Comparison of ENCODE assay signal across 15 mouse cellular contexts in genomic region chr5:111910514-111910913, GRCm38 (mm10).
DNase-seq lines count a peak whose midpoint lies in the region; ATAC-seq lines count a peak whose summit lies in the region.
"Had no signal": no experiment of that assay in that cellular context is flagged by ENCODE, and none has a peak within 500 bp of the region (broad histone marks: within the 10 kb centered on the region; RNA-seq: fewer than 3 reads in every experiment).

No protein-coding gene starts in this region.

- H3K36me3 ChIP-seq in forebrain, embryonic 14.5 days (ENCODE audit: control insufficient read depth, insufficient read depth, low read length): no peaks in the 10 kb centered on the region
- H3K36me3 ChIP-seq in forebrain, embryonic 10.5 days (replicated peaks): no peaks in the 10 kb centered on the region
- H3K36me3 ChIP-seq in midbrain, embryonic 16.5 days (ENCODE audit: control insufficient read depth, insufficient read depth, low read length): no peaks in the 10 kb centered on the region
- no peaks in the 10 kb centered on the region for H3K36me3 ChIP-seq in midbrain, embryonic 13.5 days
- no peaks in the 10 kb centered on the region for H3K36me3 ChIP-seq in forebrain, embryonic 16.5 days (ENCODE audit: control insufficient read depth, insufficient read depth)
- H3K36me3 ChIP-seq: embryonic facial prominence, embryonic 10.5 days; embryonic facial prominence, embryonic 12.5 days had no signal

- no peaks in the 10 kb centered on the region for H3K27me3 ChIP-seq in forebrain, embryonic 14.5 days (replicated peaks; ENCODE audit: control insufficient read depth, insufficient read depth, low read length)
- peaks cover 36% of the 10 kb centered on the region for H3K27me3 ChIP-seq in forebrain, embryonic 10.5 days (ENCODE audit: poor library complexity, severe bottlenecking)
- no peaks in the 10 kb centered on the region for H3K27me3 ChIP-seq in midbrain, embryonic 16.5 days (ENCODE audit: control insufficient read depth, insufficient read depth, low read depth, low read length)
- H3K27me3 ChIP-seq in midbrain, embryonic 13.5 days: no peaks in the 10 kb centered on the region
- H3K27me3 ChIP-seq in forebrain, embryonic 16.5 days (replicated peaks; ENCODE audit: control insufficient read depth, insufficient read depth, low read length): no peaks in the 10 kb centered on the region

- H3K27ac ChIP-seq in forebrain, embryonic 14.5 days (ENCODE audit: low read depth, low read length): peak overlapping the region; percentile 70; the same call in 1 of the 2 replicates
- H3K27ac ChIP-seq in forebrain, embryonic 10.5 days: no peak overlapping the region
- H3K27ac ChIP-seq in midbrain, embryonic 16.5 days (ENCODE audit: low read length): 0 out of 2 replicates have a peak overlapping the region, but pooled peaks have one; percentile 12
- H3K27ac ChIP-seq in midbrain, embryonic 13.5 days: no peak overlapping the region
- peak overlapping the region; percentile 79 for H3K27ac ChIP-seq in forebrain, embryonic 16.5 days (ENCODE audit: low read length)
- H3K27ac ChIP-seq: embryonic facial prominence, embryonic 10.5 days; embryonic facial prominence, embryonic 12.5 days had no signal

- peak; percentile 64 for DNase-seq in forebrain, embryonic 14.5 days (ENCODE audit: low spot score)
- DNase-seq in forebrain, embryonic 10.5 days (ENCODE audit: extremely low spot score, low spot score): no peak
- DNase-seq in urinary bladder, postnatal 14 days (ENCODE audit: low spot score): no peak
- DNase-seq in thymus, postnatal 0 days (ENCODE audit: low spot score): no peak
- DNase-seq: adrenal gland, adult 2 months; adrenal gland, postnatal 10 days; adrenal gland, postnatal 25 days; cerebellum, adult 11-12 months; cerebellum, adult 2 months; cerebellum, adult 9-10 months had no signal

- H3K9me3 ChIP-seq in forebrain, embryonic 14.5 days (replicated peaks; ENCODE audit: control insufficient read depth, low read length): no peaks in the 10 kb centered on the region
- H3K9me3 ChIP-seq in forebrain, embryonic 10.5 days: no peaks in the 10 kb centered on the region
- H3K9me3 ChIP-seq in midbrain, embryonic 16.5 days (replicated peaks; ENCODE audit: control insufficient read depth, low read length, poor library complexity, severe bottlenecking): no peaks in the 10 kb centered on the region
- no peaks in the 10 kb centered on the region for H3K9me3 ChIP-seq in midbrain, embryonic 13.5 days
- H3K9me3 ChIP-seq in forebrain, embryonic 16.5 days (ENCODE audit: control insufficient read depth, low read length): no peaks in the 10 kb centered on the region
- H3K9me3 ChIP-seq: embryonic facial prominence, embryonic 10.5 days; embryonic facial prominence, embryonic 12.5 days had no signal

- no peak overlapping the region for H3K9ac ChIP-seq in forebrain, embryonic 14.5 days (ENCODE audit: low read length)
- H3K9ac ChIP-seq in midbrain, embryonic 16.5 days (ENCODE audit: low read depth, low read length): no peak overlapping the region
- H3K9ac ChIP-seq in midbrain, embryonic 13.5 days (replicated peaks): no peak overlapping the region
- no peak overlapping the region for H3K9ac ChIP-seq in forebrain, embryonic 16.5 days (replicated peaks; ENCODE audit: low read depth, low read length)
- H3K9ac ChIP-seq: embryonic facial prominence, embryonic 12.5 days had no signal

- H3K4me1 ChIP-seq in forebrain, embryonic 14.5 days (ENCODE audit: control insufficient read depth, insufficient read depth, low read length): peaks cover 49% of the 10 kb centered on the region
- peaks cover 21% of the 10 kb centered on the region for H3K4me1 ChIP-seq in forebrain, embryonic 10.5 days
- peaks cover 19% of the 10 kb centered on the region for H3K4me1 ChIP-seq in midbrain, embryonic 16.5 days (ENCODE audit: control insufficient read depth, insufficient read depth, low read length)
- peaks cover 53% of the 10 kb centered on the region for H3K4me1 ChIP-seq in midbrain, embryonic 13.5 days (replicated peaks)
- H3K4me1 ChIP-seq in forebrain, embryonic 16.5 days (replicated peaks; ENCODE audit: control insufficient read depth, insufficient read depth, low read length): peaks cover 69% of the 10 kb centered on the region
- H3K4me1 ChIP-seq: embryonic facial prominence, embryonic 10.5 days; embryonic facial prominence, embryonic 12.5 days had no signal

- ATAC-seq in forebrain, embryonic 14.5 days: no peak; the same call in 1 of the 2 replicates
- ATAC-seq in midbrain, embryonic 16.5 days: no peak
- ATAC-seq in midbrain, embryonic 13.5 days: no peak
- peak; percentile 37; the same call in 1 of the 2 replicates for ATAC-seq in forebrain, embryonic 16.5 days

- 50% methylated on average over 8 of the region's 8 CpGs for WGBS in forebrain, embryonic 14.5 days
- WGBS in forebrain, embryonic 10.5 days: 78% methylated on average over 8 of the region's 8 CpGs
- WGBS in midbrain, embryonic 16.5 days: 56% methylated on average over 8 of the region's 8 CpGs
- 70% methylated on average over 8 of the region's 8 CpGs for WGBS in midbrain, embryonic 13.5 days
- 37% methylated on average over 8 of the region's 8 CpGs for WGBS in forebrain, embryonic 16.5 days

- no peak overlapping the region for H3K4me2 ChIP-seq in forebrain, embryonic 14.5 days (ENCODE audit: low read length)
- H3K4me2 ChIP-seq in midbrain, embryonic 16.5 days (ENCODE audit: low read length): no peak overlapping the region
- H3K4me2 ChIP-seq in midbrain, embryonic 13.5 days (replicated peaks): no peak overlapping the region
- peak overlapping the region; percentile 8; the same call in 1 of the 2 replicates for H3K4me2 ChIP-seq in forebrain, embryonic 16.5 days (ENCODE audit: low read length)
- H3K4me2 ChIP-seq: embryonic facial prominence, embryonic 12.5 days had no signal

- H3K4me3 ChIP-seq in forebrain, embryonic 14.5 days (ENCODE audit: low read depth, low read length): no peak overlapping the region
- no peak overlapping the region for H3K4me3 ChIP-seq in forebrain, embryonic 10.5 days
- H3K4me3 ChIP-seq in midbrain, embryonic 16.5 days (ENCODE audit: low read depth, low read length): no peak overlapping the region
- no peak overlapping the region for H3K4me3 ChIP-seq in midbrain, embryonic 13.5 days (replicated peaks)
- H3K4me3 ChIP-seq in forebrain, embryonic 16.5 days (replicated peaks; ENCODE audit: low read length): no peak overlapping the region
- H3K4me3 ChIP-seq: embryonic facial prominence, embryonic 10.5 days; embryonic facial prominence, embryonic 12.5 days had no signal

Comparison
In these comparisons a context has a peak if more than half of its experiments do, and no peak if none do; other contexts are left out.
1. H3K27ac ChIP-seq: peak in forebrain, embryonic 14.5 days (single experiment), midbrain, embryonic 16.5 days (single experiment) and forebrain, embryonic 16.5 days (single experiment); none in forebrain, embryonic 10.5 days (single experiment) and midbrain, embryonic 13.5 days (single experiment).